Mouse (Mus musculus) liver, postnatal 0 days (tissue): ENCODE data around the gene Pex14. TPM values are rescaled to one million over a fixed set of nuclear protein-coding genes. Genes with fewer than 3 reads are reported as not detected.
A peak's percentile ranks its signal among the peaks of the same experiment; 100 is the strongest.

Experiments
- ATAC-seq: fragments of 200-750 bp; cut with Nextera tagmentation; 2 replicates; pipeline ENCODE4 v1.8.0; 2017; ENCODE audit warnings: mild to moderate bottlenecking, moderate library complexity
- DNase-seq: peaks from one replicate; pipeline ENCODE4 v3.0.0-alpha.2; 2016
- H3K27ac ChIP-seq: fragments of 300-500 bp; sonication (generic); 2 replicates; pipeline ENCODE4 v1.5.1; 2014; ENCODE audit warnings: antibody characterized with exemption, moderate library complexity, mild to moderate bottlenecking, low read depth
- H3K27me3 ChIP-seq: fragments of 300-500 bp; sonication (generic); 2 replicates; pipeline ENCODE4 v1.6.1; 2014; ENCODE audit warnings: low read length, control low read depth, mixed read lengths; ENCODE audit not compliant: insufficient read depth
- H3K36me3 ChIP-seq: fragments of 300-500 bp; sonication (generic); replicated peaks from 2 replicates; pipeline ENCODE4 v1.6.1; 2014; ENCODE audit warnings: mild to moderate bottlenecking, control low read depth, low read length, moderate library complexity, mixed read lengths; ENCODE audit not compliant: insufficient read depth
- H3K4me1 ChIP-seq: fragments of 300-500 bp; sonication (generic); 2 replicates; pipeline ENCODE4 v1.6.1; 2014; ENCODE audit warnings: antibody characterized with exemption, mild to moderate bottlenecking, control low read depth; ENCODE audit not compliant: insufficient read depth
- H3K4me2 ChIP-seq: fragments of 300-500 bp; sonication (generic); 2 replicates; pipeline ENCODE4 v1.6.1; 2014; ENCODE audit warnings: low read depth, mild to moderate bottlenecking, low read length, moderate library complexity, mixed read lengths
- H3K4me3 ChIP-seq: fragments of 300-500 bp; sonication (generic); 2 replicates; pipeline ENCODE4 v1.5.1; 2014; ENCODE audit warnings: low read depth, low read length
- H3K9ac ChIP-seq: fragments of 300-500 bp; sonication (generic); replicated peaks from 2 replicates; pipeline ENCODE4 v1.6.1; 2014; ENCODE audit warnings: mild to moderate bottlenecking, moderate library complexity
- H3K9me3 ChIP-seq: fragments of 300-500 bp; sonication (generic); 2 replicates; pipeline ENCODE4 v1.6.1; 2016; ENCODE audit warnings: mild to moderate bottlenecking, control low read depth, low read length, mixed read lengths
- CTCF ChIP-seq: sonication (generic); IDR thresholded peaks from 2 replicates; pipeline ENCODE4 v1.5.1; 2016; ENCODE audit warnings: antibody characterized with exemption, low read depth
- EP300 ChIP-seq: IDR thresholded peaks from 2 replicates; pipeline ENCODE4 v1.6.1; 2016; ENCODE audit warnings: antibody characterized with exemption, low read depth, mild to moderate bottlenecking
- WGBS: fragments of 180-500 bp; shearing (Covaris S2); extraction: QIAGEN DNeasy Blood & Tissue Kit; methylation state at CpG from one replicate; pipeline ENCODE4 v1.1.7; 2014; ENCODE audit not compliant: insufficient replicate concordance; 5-methylcytosine and 5-hydroxymethylcytosine counted together
- polyA plus RNA-seq: library from polyadenylated mRNA; unstranded; fragments of >200 nt; fragmentation: Nextera tagmentation; extraction: Ambion mirVana; gene quantifications from 2 replicates; pipeline ENCODE4 v1.2.1, GENCODE M21; 2015

Gene Pex14
- polyA plus RNA-seq, 1 experiment from 2014 or later = 53.6 TPM

GRCm38 (mm10) chr4:148920610-148921009 lies 179.1 kb downstream of the Pex14 start:
- DNase-seq (no peak), ATAC-seq (no peak)
- no peak overlapping the region for H3K27ac ChIP-seq
- TF ChIP-seq CTCF = no peak
- TF ChIP-seq EP300 = no peak
- H3K4me2 ChIP-seq = no peak overlapping the region
- no peaks in the 10 kb centered on the region for H3K36me3 ChIP-seq
- no peak overlapping the region for H3K9ac ChIP-seq
- WGBS = 33% methylated on average over 11 of the region's 11 CpGs
- no peaks in the 10 kb centered on the region for H3K9me3 ChIP-seq
- 0 out of 2 replicates have a peak, but pooled peaks cover 5% of the 10 kb centered on the region for H3K27me3 ChIP-seq
- H3K4me3 ChIP-seq = no peak overlapping the region
- H3K4me1 ChIP-seq = no peaks in the 10 kb centered on the region

- H3K4me1 ChIP-seq = no peaks in the 10 kb centered on the region
- no peak overlapping the region for H3K27ac ChIP-seq
- H3K4me2 ChIP-seq = no peak overlapping the region
- DNase-seq = no peak
- no peaks in the 10 kb centered on the region for H3K9me3 ChIP-seq
- ATAC-seq = no peak
- H3K27me3 ChIP-seq = 0 out of 2 replicates have a peak, but pooled peaks cover 5% of the 10 kb centered on the region
- H3K9ac ChIP-seq = no peak overlapping the region
- TF ChIP-seq CTCF (no peak), EP300 (no peak)
- no peak overlapping the region for H3K4me3 ChIP-seq
- 75% methylated on average over 15 of the region's 15 CpGs for WGBS
- no peaks in the 10 kb centered on the region for H3K36me3 ChIP-seq
Measured at GRCm38 (mm10) chr4:148918707-148919447, 180.8 kb downstream of the Pex14 start.

- Histone ChIP-seq H3K9me3 (no peaks in the 10 kb centered on the region), H3K27ac (no peak overlapping the region), H3K4me2 (no peak overlapping the region), H3K4me3 (no peak overlapping the region), H3K4me1 (no peaks in the 10 kb centered on the region), H3K9ac (no peak overlapping the region), H3K27me3 (0 out of 2 replicates have a peak, but pooled peaks cover 1% of the 10 kb centered on the region), H3K36me3 (no peaks in the 10 kb centered on the region)
- no peak for TF ChIP-seq EP300
- TF ChIP-seq CTCF = no peak
- ATAC-seq = no peak
- WGBS = 83% methylated on average over 15 of the region's 15 CpGs
- DNase-seq = no peak
Measured at GRCm38 (mm10) chr4:148915849-148916248, 183.8 kb downstream of the Pex14 start.

DNA sequence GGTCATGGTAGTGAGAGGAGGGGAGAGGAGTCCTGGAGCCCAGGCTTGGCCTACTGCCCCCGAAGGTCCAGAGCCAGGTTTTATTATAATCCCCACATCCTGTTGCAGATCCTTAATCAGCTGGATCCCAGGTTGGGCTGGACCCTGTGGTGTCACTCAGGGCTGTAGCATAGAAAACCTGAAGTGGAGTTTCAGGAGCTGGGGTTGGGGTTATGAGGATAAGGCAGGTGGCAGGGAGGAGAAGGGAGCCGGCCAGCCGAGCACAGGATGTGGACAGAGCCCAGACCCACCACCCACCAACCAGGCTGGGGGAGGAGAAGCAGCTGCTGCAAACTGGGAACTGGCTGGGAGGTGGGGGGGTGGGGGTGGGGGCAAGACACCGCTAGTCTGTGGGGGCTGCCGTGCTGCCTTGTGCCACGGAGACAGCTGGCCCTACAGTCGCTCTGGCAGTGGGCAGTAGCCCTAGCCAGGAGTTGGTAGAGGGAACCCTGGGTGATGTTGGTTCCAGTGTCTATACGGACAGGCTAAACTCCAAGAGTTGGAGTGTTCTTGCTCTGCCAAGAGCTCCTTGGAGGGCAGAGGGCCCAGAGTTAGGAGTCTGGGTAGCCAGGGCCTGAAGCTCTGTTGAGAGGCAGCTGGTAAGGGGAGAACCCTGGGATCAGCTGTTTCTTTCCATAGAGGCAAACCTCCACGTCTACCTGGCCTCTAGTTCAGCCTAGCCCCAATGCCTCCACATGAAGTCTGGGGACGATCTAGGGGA lies 184.6 kb downstream of the Pex14 start:
- peak; percentile 53 for ATAC-seq
- H3K9me3 ChIP-seq = no peaks in the 10 kb centered on the region
- no peak for TF ChIP-seq EP300
- TF ChIP-seq CTCF = no peak

DNA sequence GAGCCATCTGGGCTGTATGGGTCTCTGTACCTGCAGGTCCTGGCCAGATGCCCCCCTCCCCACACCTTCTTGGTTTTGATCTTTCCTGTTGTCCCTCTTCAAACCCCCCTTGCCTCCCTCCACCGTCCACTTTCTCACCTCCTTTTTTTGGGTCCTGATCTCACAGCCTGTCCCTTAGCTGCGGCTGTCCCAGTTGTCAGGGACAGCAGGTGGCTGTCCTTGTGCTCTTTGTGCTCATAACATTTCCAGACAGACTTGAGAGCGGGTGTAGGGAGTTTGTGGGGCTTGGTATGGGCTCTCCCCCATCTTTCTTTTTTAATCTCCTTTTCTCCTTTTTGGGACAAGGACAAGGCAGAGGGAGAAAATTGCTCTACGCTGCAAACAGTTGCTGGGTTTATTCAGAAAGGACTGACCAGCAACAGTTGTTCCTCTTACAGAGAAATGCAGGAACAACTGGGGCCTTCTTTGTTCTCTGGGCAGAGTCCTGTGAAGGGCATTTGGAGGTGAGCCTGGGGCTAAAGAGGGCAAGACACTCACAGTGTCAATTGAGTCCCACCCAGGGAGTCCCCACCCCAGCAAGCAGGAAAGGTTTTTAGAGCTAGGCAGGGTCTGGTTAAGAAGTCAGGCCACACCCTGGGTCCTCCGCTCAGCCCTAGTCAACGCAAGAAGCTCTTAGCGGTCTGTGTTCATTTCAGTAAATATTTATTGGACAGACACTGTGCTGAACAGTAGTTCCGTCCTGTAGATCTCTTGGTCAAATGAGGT lies 186.7 kb downstream of the Pex14 start:
- ATAC-seq = no peak
- H3K27ac ChIP-seq = no peak overlapping the region

More for the DNA sequence above, 184.6 kb downstream of the Pex14 start:
- Histone ChIP-seq H3K27ac (no peak overlapping the region), H3K27me3 (no peaks in the 10 kb centered on the region), H3K4me2 (no peak overlapping the region), H3K9ac (no peak overlapping the region), H3K36me3 (no peaks in the 10 kb centered on the region), H3K4me1 (no peaks in the 10 kb centered on the region), H3K4me3 (no peak overlapping the region)
- WGBS = 39% methylated on average over 10 of the region's 10 CpGs
- DNase-seq = no peak

GRCm38 (mm10) chr4:148912134-148912533 lies 187.5 kb downstream of the Pex14 start:
- Histone ChIP-seq H3K9ac (no peak overlapping the region), H3K4me3 (no peak overlapping the region), H3K36me3 (no peaks in the 10 kb centered on the region), H3K4me2 (no peak overlapping the region), H3K4me1 (no peaks in the 10 kb centered on the region; the same call in 1 of the 2 replicates), H3K27me3 (no peaks in the 10 kb centered on the region), H3K9me3 (no peaks in the 10 kb centered on the region), H3K27ac (no peak overlapping the region)
- no peak for DNase-seq
- WGBS = 72% methylated on average over 7 of the region's 7 CpGs
- TF ChIP-seq EP300 = no peak
- TF ChIP-seq CTCF = no peak
- ATAC-seq = no peak

More for the DNA sequence above, 186.7 kb downstream of the Pex14 start:
- TF ChIP-seq CTCF = no peak
- no peak for TF ChIP-seq EP300
- WGBS = 55% methylated on average over 8 of the region's 8 CpGs
- Histone ChIP-seq H3K9me3 (no peaks in the 10 kb centered on the region), H3K4me2 (no peak overlapping the region), H3K4me3 (no peak overlapping the region), H3K4me1 (no peaks in the 10 kb centered on the region; the same call in 1 of the 2 replicates), H3K9ac (no peak overlapping the region), H3K27me3 (no peaks in the 10 kb centered on the region), H3K36me3 (no peaks in the 10 kb centered on the region)
- no peak for DNase-seq

Other genes starting within 250 kb of the Pex14 start
- gene Dffa, start 4.3 kb upstream of the Pex14 start, polyA plus RNA-seq = 12.5 and 13.4 TPM in 2 replicates
- gene Cort, start 26.9 kb upstream of the Pex14 start, polyA plus RNA-seq = not detected in 2 replicates
- 8.4 and 8.7 TPM in 2 replicates for gene Cenps, start 37.8 kb upstream of the Pex14 start, polyA plus RNA-seq
- 43.4 and 49.9 TPM in 2 replicates for gene Pgd, start 66.9 kb upstream of the Pex14 start, polyA plus RNA-seq
- 6.9 and 8.9 TPM in 2 replicates for gene Kif1b, start 207.8 kb upstream of the Pex14 start, polyA plus RNA-seq